Mouse (Mus musculus) myocyte (in vitro differentiated cells): Measurements from ENCODE around the gene Asprv1. TPM values are rescaled to one million over a fixed set of nuclear protein-coding genes. Genes with fewer than 3 reads are reported as not detected.

Source experiments
- H3K27me3 ChIP-seq: one replicate; pipeline ENCODE4 v1.6.1; 2011; ENCODE audit not compliant: control insufficient read depth, insufficient read depth, insufficient read length
- H3K36me3 ChIP-seq: one replicate; pipeline ENCODE4 v1.6.1; 2011; ENCODE audit not compliant: control insufficient read depth, insufficient read depth
- H3K4me2 ChIP-seq: one replicate; pipeline ENCODE4 v1.6.1; 2011; ENCODE audit warnings: low read depth, control low read depth
- H3K4me3 ChIP-seq: one replicate; pipeline ENCODE4 v1.5.1; 2011; ENCODE audit warnings: mild to moderate bottlenecking, control low read depth, moderate library complexity
- H3K79me2 ChIP-seq: one replicate; pipeline ENCODE4 v1.6.1; 2011; ENCODE audit not compliant: control insufficient read depth, insufficient read depth
- H3ac ChIP-seq: one replicate; pipeline ENCODE4 v1.6.1; 2011; ENCODE audit not compliant: control insufficient read depth, insufficient read length
- CEBPB ChIP-seq: IDR thresholded peaks from 2 replicates; pipeline ENCODE4 v1.6.1; 2011; ENCODE audit warnings: mild to moderate bottlenecking, moderate library complexity; ENCODE audit not compliant: poor library complexity, insufficient read depth, severe bottlenecking
- E2F4 ChIP-seq: IDR thresholded peaks from one replicate; pipeline ENCODE4 v1.6.1; 2011; ENCODE audit warnings: mild to moderate bottlenecking, control low read depth, moderate library complexity; ENCODE audit not compliant: insufficient read depth
- MAX ChIP-seq: IDR thresholded peaks from one replicate; pipeline ENCODE4 v1.6.1; 2011; ENCODE audit warnings: low read depth, mild to moderate bottlenecking, control low read depth
- MYOD1 ChIP-seq, 3 experiments: IDR thresholded peaks; one replicate each; pipeline ENCODE4 v1.6.1; 2011; ENCODE audit warnings: control low read depth in 2 of 3, low read depth in 2 of 3, mild to moderate bottlenecking in 2 of 3, moderate library complexity in 1 of 3; ENCODE audit not compliant: insufficient read length in 2 of 3, control insufficient read depth in 1 of 3
- MYOG ChIP-seq, 3 experiments: IDR thresholded peaks; one replicate each; pipeline ENCODE4 v1.6.1; 2011; ENCODE audit warnings: control low read depth in 2 of 3, low read depth in 2 of 3, mild to moderate bottlenecking in 2 of 3; ENCODE audit not compliant: insufficient read length in 2 of 3, control insufficient read depth in 1 of 3, insufficient read depth in 1 of 3
- POLR2A ChIP-seq: IDR thresholded peaks from one replicate; pipeline ENCODE4 v1.6.1; 2011; ENCODE audit warnings: low read depth, mild to moderate bottlenecking, control low read depth, moderate library complexity; ENCODE audit not compliant: insufficient read length
- POLR2AphosphoS2 ChIP-seq: IDR thresholded peaks from one replicate; pipeline ENCODE4 v1.6.1; 2011; ENCODE audit warnings: low read depth, control low read depth; ENCODE audit not compliant: insufficient read length
- REST ChIP-seq: IDR thresholded peaks from one replicate; pipeline ENCODE4 v1.6.1; 2011; ENCODE audit warnings: mild to moderate bottlenecking, control low read depth, moderate library complexity; ENCODE audit not compliant: insufficient read depth, insufficient read length
- SRF ChIP-seq: IDR thresholded peaks from one replicate; pipeline ENCODE4 v1.6.1; 2011; ENCODE audit warnings: low read depth; ENCODE audit not compliant: control insufficient read depth, insufficient read length
- TCF12 ChIP-seq: IDR thresholded peaks from one replicate; pipeline ENCODE4 v1.6.1; 2011; ENCODE audit warnings: mild to moderate bottlenecking, control low read depth; ENCODE audit not compliant: poor library complexity, insufficient read depth, severe bottlenecking
- TCF3 ChIP-seq: IDR thresholded peaks from one replicate; pipeline ENCODE4 v1.6.1; 2011; ENCODE audit warnings: low read depth, control low read depth; ENCODE audit not compliant: insufficient read length
- USF1 ChIP-seq: IDR thresholded peaks from one replicate; pipeline ENCODE4 v1.6.1; 2011; ENCODE audit warnings: low read depth, mild to moderate bottlenecking, control low read depth, moderate library complexity
- polyA plus RNA-seq: library from polyadenylated mRNA; unstranded; fragments of >200 nt; fragmentation: generic; extraction: Trizol; gene quantifications from one replicate; pipeline ENCODE4 v1.2.1, GENCODE M21; 2012; ENCODE audit warnings: missing spikeins

The Asprv1 gene
- polyA plus RNA-seq, 1 experiment = 0.34 TPM

- Histone ChIP-seq H3K4me2 (no peak overlapping the region), H3ac (no peak overlapping the region), H3K27me3 (no peaks in the 10 kb centered on the region), H3K4me3 (no peak overlapping the region), H3K36me3 (no peaks in the 10 kb centered on the region), H3K79me2 (no peaks in the 10 kb centered on the region)
- TF ChIP-seq USF1 (no peak), E2F4 (no peak), CEBPB (no peak), MYOG (IDR thresholded peaks at IDR 0.05; ENCODE audit: control insufficient read depth in 1 of 3, insufficient read depth in 1 of 3, insufficient read length in 2 of 3, low read depth in 2 of 3) (no peak), POLR2AphosphoS2 (no peak), MYOD1 (IDR thresholded peaks at IDR 0.05; ENCODE audit: control insufficient read depth in 1 of 3, insufficient read length in 2 of 3, low read depth in 2 of 3) (no peak), POLR2A (no peak), TCF3 (no peak), REST (no peak), SRF (no peak), MAX (no peak), TCF12 (no peak)
These were observed 11.5 kb downstream of the Asprv1 start for GRCm38 (mm10) chr6:86639180-86640160.

DNA sequence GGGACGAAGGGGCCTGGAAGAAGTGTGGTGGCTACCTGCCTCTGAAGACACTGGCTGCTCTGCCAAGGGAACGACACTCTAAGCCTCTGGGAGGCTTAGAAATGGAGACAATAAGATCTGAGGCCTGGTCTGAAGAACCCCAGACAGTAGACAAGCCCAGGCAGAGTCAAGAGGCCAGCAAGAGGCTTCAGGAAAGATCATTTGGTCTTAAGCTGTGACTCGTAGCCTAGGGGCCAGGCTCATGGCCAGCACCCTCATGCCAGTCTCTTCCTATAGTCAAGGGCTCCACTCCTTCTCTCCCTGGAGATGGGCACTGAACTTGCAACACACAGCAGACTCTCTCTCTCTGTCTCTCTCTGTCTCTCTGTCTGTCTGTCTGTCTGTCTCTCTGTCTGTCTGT is 12.2 kb downstream of the Asprv1 start:
- TF ChIP-seq MYOG (IDR thresholded peaks at IDR 0.05; ENCODE audit: control insufficient read depth in 1 of 3, insufficient read depth in 1 of 3, insufficient read length in 2 of 3, low read depth in 2 of 3) (no peak), SRF (no peak), TCF3 (no peak), MYOD1 (IDR thresholded peaks at IDR 0.05; ENCODE audit: control insufficient read depth in 1 of 3, insufficient read length in 2 of 3, low read depth in 2 of 3) (no peak), CEBPB (no peak), POLR2AphosphoS2 (no peak), TCF12 (no peak), MAX (no peak), USF1 (no peak), E2F4 (no peak), POLR2A (no peak), REST (no peak)
- Histone ChIP-seq H3ac (no peak overlapping the region), H3K36me3 (no peaks in the 10 kb centered on the region), H3K4me2 (no peak overlapping the region), H3K4me3 (no peak overlapping the region), H3K27me3 (no peaks in the 10 kb centered on the region), H3K79me2 (no peaks in the 10 kb centered on the region)

GRCm38 (mm10) chr6:86640776-86641175 is 12.8 kb downstream of the Asprv1 start:
- Histone ChIP-seq H3K4me3 (no peak overlapping the region), H3K36me3 (no peaks in the 10 kb centered on the region), H3K79me2 (no peaks in the 10 kb centered on the region), H3ac (no peak overlapping the region), H3K27me3 (no peaks in the 10 kb centered on the region), H3K4me2 (no peak overlapping the region)
- no peak for TF ChIP-seq MYOG (IDR thresholded peaks at IDR 0.05; ENCODE audit: control insufficient read depth in 1 of 3, insufficient read depth in 1 of 3, insufficient read length in 2 of 3, low read depth in 2 of 3)
- TF ChIP-seq MAX = no peak
- TF ChIP-seq POLR2A = no peak
- no peak for TF ChIP-seq USF1
- TF ChIP-seq MYOD1 (IDR thresholded peaks at IDR 0.05; ENCODE audit: control insufficient read depth in 1 of 3, insufficient read length in 2 of 3, low read depth in 2 of 3) = no peak
- no peak for TF ChIP-seq TCF12
- no peak for TF ChIP-seq CEBPB
- no peak for TF ChIP-seq SRF
- no peak for TF ChIP-seq E2F4
- TF ChIP-seq REST = no peak
- no peak for TF ChIP-seq TCF3
- TF ChIP-seq POLR2AphosphoS2 = no peak

DNA sequence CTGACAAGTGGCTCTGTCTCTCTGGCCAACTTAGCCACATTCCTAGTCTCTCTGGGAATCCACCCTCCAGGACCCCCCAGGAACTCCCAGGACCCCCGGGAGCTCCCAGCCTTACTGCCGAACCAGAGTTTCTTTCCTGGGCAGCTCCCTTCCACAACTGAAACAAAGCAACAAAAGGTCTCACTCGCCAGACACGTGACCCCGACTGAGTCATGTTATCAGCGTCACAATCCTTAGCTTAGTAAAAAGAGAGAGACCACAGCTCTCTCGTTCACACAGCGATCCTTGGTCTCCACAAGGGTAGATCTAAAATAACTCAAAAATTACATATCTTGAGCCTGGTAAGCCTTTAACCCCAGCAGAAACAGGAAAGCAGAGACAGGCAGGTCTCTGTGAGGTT is 13.8 kb downstream of the Asprv1 start:
- no peak overlapping the region for H3K4me3 ChIP-seq
- H3K36me3 ChIP-seq = no peaks in the 10 kb centered on the region
- H3K79me2 ChIP-seq = no peaks in the 10 kb centered on the region
- no peak overlapping the region for H3ac ChIP-seq
- H3K27me3 ChIP-seq = no peaks in the 10 kb centered on the region
- peak overlapping the region; percentile 28 for H3K4me2 ChIP-seq
- TF ChIP-seq MAX (no peak), E2F4 (no peak), POLR2A (no peak), POLR2AphosphoS2 (no peak), USF1 (peak; percentile 79)
